Mouse (Mus musculus) E14TG2a.4 (cell line): ENCODE measurements around the gene Coq5.

Experiments used
- CTCF ChIP-seq: conservative IDR thresholded peaks from 2 replicates; pipeline ENCODE4 v1.5.1; 2014; ENCODE audit warnings: low read length
- NANOG ChIP-seq: IDR thresholded peaks from 2 replicates; pipeline ENCODE4 v1.6.1; 2014; ENCODE audit warnings: borderline replicate concordance, low read length, mixed read lengths

DNA sequence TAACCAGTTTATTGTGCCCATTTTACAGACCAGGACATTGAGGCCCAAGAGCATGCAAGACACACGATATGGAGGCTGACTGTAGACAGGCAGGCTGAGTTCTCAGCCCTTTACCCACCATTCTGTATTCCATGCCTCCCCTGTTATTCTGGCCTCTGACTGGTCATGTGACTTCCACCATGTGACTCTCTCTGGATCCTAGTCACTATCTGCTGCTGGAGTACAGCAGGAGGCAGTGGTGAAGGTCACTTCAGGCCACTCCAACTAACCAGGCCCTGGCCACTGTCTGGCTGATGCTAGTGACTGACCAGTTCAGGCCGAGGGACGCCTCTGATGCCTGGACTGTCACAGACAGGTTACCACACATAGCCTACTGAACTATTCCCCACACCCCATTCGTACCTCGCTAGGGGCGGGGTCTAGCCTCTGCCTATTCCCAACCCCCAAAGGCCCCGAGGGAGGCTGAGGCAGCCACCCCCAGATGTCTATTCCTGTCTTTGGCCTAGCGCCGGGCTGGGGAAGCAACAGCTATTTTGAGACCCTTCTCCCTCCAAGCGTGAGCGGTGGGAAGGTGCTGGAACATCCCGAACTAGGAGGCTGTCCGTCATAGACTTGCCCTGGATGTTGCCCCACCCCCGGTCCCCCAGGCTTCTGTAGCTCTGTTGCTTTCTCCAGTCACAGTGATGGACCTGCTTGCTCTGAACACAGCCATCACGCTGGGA lies 48.5 kb upstream of the Coq5 start:
- TF ChIP-seq CTCF (no peak), NANOG (no peak)
